Mouse (Mus musculus) large intestine, adult 2 months (tissue): ENCODE measurements around the gene Daglb. TPM values are rescaled to one million over a fixed set of nuclear protein-coding genes. Genes with fewer than 3 reads are reported as not detected.

Source experiments
- DNase-seq: peaks from one replicate; pipeline ENCODE4 v3.0.0-alpha.2; 2012; ENCODE audit warnings: low read depth, low spot score
- WGBS: fragments of 180-500 bp; shearing (Covaris S2); methylation state at CpG from one replicate; pipeline ENCODE4 v1.1.7; 2018; 5-methylcytosine and 5-hydroxymethylcytosine counted together
- polyA plus RNA-seq: library from polyadenylated mRNA; depleted of rRNA; stranded (reverse); fragments of >200 nt; gene quantifications from 2 replicates; pipeline ENCODE4 v1.2.3, GENCODE M21; 2012; rRNA removed

Gene Daglb
- polyA plus RNA-seq, 1 experiment: 18.9 TPM

DNA sequence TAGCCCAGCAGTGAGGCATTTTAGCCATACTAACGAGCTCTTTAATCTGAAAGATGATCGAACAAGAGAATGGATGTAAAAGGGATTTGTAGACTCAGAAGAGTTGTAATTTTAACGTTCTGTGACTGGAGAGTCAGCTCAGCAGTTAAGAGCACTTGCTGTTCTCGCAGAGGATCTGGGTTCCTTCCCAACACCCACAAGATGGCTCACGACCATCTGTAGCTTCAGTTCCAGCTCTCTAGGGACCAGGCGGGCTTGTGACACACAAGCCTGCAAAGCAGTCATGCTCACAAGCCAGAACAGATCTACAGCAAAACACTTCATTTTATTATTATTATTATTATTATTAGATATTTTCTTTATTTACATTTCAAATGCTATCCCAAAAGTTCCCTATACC, 88.5 kb downstream of the Daglb start:
- no peak for DNase-seq
- WGBS: 84% methylated on average over 6 of the region's 6 CpGs

DNA sequence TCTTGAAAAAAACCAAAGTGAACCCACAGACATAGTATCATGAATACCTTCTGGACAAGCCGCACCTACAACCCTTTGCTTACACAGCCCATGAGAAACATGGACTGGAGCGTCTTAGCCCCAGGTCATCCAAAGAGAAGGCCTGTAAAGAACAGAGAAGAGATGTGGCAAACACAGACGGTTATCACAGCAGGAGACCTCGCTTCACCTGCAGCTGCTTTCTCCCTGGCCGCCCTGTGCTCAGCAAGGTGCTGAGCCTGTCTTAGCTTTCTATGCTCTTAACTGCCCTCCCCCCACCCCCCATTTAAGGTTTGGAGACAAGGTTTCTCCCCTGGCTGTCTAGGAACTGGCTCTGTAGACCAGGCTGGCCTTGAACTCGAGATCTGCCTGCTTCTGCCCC, 90.8 kb downstream of the Daglb start:
- DNase-seq: no peak
- WGBS: 86% methylated on average over 6 of the region's 6 CpGs

Other genes with a start within 250 kb of the Daglb start
- not detected in 2 replicates for gene Spdye4a, start 237.7 kb upstream of the Daglb start, polyA plus RNA-seq
- 4.1 and 4.5 TPM in 2 replicates for gene Zfp12, start 229.4 kb upstream of the Daglb start, polyA plus RNA-seq
- gene Zfp316, start 194.6 kb upstream of the Daglb start, polyA plus RNA-seq: 1.3 and 1.9 TPM in 2 replicates
- gene Zfp853, start 171.0 kb upstream of the Daglb start, polyA plus RNA-seq: 0.07 and 0.08 TPM in 2 replicates
- 17.7 and 18.3 TPM in 2 replicates for gene E130309D02Rik, start 149.2 kb upstream of the Daglb start, polyA plus RNA-seq
- gene Zdhhc4, start 135.3 kb upstream of the Daglb start, polyA plus RNA-seq: 53.3 and 63.0 TPM in 2 replicates
- gene Grid2ip, start 107.2 kb upstream of the Daglb start, polyA plus RNA-seq: 0.16 and 0.22 TPM in 2 replicates
- gene Kdelr2, start 60.7 kb upstream of the Daglb start, polyA plus RNA-seq: 216 and 221 TPM in 2 replicates
- gene Rac1, start 63.5 kb downstream of the Daglb start, polyA plus RNA-seq: 420 and 474 TPM in 2 replicates
- gene Cyth3, start 157.9 kb downstream of the Daglb start, polyA plus RNA-seq: 10.3 and 13.5 TPM in 2 replicates